Mouse (Mus musculus) neural tube, embryonic 12.5 days (tissue): ENCODE measurements around the gene Abcc3. TPM values are rescaled to one million over a fixed set of nuclear protein-coding genes. Genes with fewer than 3 reads are reported as not detected.

ENCODE experiments used
- ATAC-seq: fragments of 200-750 bp; cut with Nextera tagmentation; 2 replicates; pipeline ENCODE4 v1.8.0; 2017; ENCODE audit warnings: low read depth, mild to moderate bottlenecking, moderate TSS enrichment, moderate library complexity; ENCODE audit not compliant: low FRiP score
- H3K27ac ChIP-seq: fragments of 300-500 bp; sonication (generic); 2 replicates; pipeline ENCODE4 v1.5.1; 2016
- H3K27me3 ChIP-seq: fragments of 300-500 bp; sonication (generic); replicated peaks from 2 replicates; pipeline ENCODE4 v1.6.1; 2016; ENCODE audit warnings: mild to moderate bottlenecking
- H3K36me3 ChIP-seq: fragments of 300-500 bp; sonication (generic); 2 replicates; pipeline ENCODE4 v1.6.1; 2016; ENCODE audit warnings: mild to moderate bottlenecking
- H3K4me1 ChIP-seq: fragments of 300-500 bp; sonication (generic); 2 replicates; pipeline ENCODE4 v1.6.1; 2016
- H3K4me2 ChIP-seq: fragments of 300-500 bp; sonication (generic); replicated peaks from 2 replicates; pipeline ENCODE4 v1.6.1; 2016; ENCODE audit warnings: mild to moderate bottlenecking
- H3K4me3 ChIP-seq: fragments of 300-500 bp; sonication (generic); 2 replicates; pipeline ENCODE4 v1.5.1; 2016
- H3K9ac ChIP-seq: fragments of 300-500 bp; sonication (generic); 2 replicates; pipeline ENCODE4 v1.6.1; 2016; ENCODE audit warnings: mild to moderate bottlenecking
- H3K9me3 ChIP-seq: fragments of 300-500 bp; sonication (generic); 2 replicates; pipeline ENCODE4 v1.6.1; 2016; ENCODE audit warnings: mild to moderate bottlenecking
- WGBS: fragments of 180-500 bp; shearing (Covaris S2); methylation state at CpG from one replicate; pipeline ENCODE4 v1.1.7; 2016; 5-methylcytosine and 5-hydroxymethylcytosine counted together
- polyA plus RNA-seq: library from polyadenylated mRNA; unstranded; fragments of >200 nt; fragmentation: Nextera tagmentation; extraction: Ambion mirVana; gene quantifications from 2 replicates; pipeline ENCODE4 v1.2.1, GENCODE M21; 2016

Gene Abcc3
- polyA plus RNA-seq, 1 experiment from 2014 or later, result 0.52 TPM

DNA sequence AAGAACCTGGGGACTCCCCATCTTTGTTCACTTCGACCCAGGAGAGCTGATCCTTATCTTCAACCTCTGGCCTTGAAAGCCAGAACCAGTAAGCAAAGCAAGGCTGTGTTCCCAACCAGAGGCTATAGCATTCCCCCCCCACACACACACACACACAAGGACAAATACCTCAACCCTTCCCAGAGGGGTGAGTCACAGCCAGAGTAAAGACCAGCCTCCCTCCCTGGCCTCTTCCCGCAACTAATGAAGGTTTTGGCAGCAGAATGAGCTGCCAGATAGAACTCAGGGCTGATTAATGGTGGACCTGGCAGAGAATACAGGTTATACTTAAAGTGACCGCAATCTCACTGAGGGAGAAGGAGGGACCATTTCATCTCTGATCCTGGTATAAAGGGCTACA lies 46.2 kb downstream of the Abcc3 start:
- Histone ChIP-seq H3K27me3 (no peaks in the 10 kb centered on the region; the same call in 1 of the 2 replicates), H3K36me3 (no peaks in the 10 kb centered on the region), H3K4me3 (no peak overlapping the region), H3K9ac (no peak overlapping the region), H3K4me1 (peaks cover 26% of the 10 kb centered on the region), H3K4me2 (no peak overlapping the region), H3K9me3 (no peaks in the 10 kb centered on the region), H3K27ac (no peak overlapping the region)
- no peak for ATAC-seq
- WGBS, result 78% methylated on average over 3 of the region's 3 CpGs

DNA sequence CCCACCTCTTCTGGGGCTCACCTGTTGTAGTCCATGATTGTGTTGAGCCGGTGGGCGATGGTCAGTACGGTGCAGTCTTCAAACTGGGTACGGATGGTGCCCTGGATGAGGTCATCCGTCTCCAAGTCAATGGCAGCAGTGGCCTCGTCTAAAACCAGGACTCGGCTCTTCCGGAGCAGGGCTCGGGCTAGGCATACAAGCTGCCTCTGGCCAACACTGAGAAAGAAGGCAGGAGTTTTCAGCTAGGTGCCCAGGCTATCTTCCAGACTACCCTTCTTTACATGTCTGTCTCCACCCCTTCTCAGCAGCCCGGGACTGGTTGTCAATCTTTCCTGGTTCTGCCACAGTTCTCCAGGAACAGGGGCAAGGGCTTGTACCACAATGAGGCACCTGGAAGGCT lies 46.9 kb downstream of the Abcc3 start:
- Histone ChIP-seq H3K9me3 (no peaks in the 10 kb centered on the region), H3K4me2 (no peak overlapping the region), H3K4me1 (peaks cover 31% of the 10 kb centered on the region), H3K36me3 (no peaks in the 10 kb centered on the region), H3K27me3 (no peaks in the 10 kb centered on the region; the same call in 1 of the 2 replicates), H3K9ac (no peak overlapping the region), H3K4me3 (no peak overlapping the region), H3K27ac (no peak overlapping the region)
- 87% methylated on average over 10 of the region's 10 CpGs for WGBS
- ATAC-seq, result no peak

DNA sequence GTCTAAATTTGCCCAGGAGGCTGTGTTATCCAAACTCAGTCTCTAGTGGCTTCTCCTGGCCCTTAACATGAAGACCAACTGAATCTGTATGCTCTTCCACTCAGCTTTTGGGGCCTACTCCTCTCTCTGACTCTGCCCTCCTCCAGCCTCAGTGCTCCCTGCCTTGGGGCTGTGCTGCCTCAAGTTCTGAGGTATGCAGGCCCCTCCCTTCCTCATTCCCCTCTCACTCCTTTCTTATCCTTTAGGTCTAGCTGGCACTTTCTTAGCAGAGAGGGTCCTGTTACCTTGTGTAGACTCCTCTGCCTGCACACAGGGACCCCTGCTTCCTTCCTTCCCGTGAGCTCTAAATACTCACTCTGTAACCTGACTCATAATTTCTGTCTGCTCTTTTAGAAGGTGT lies 48.3 kb downstream of the Abcc3 start:
- H3K27ac ChIP-seq, result no peak overlapping the region
- no peak overlapping the region for H3K4me2 ChIP-seq
- no peaks in the 10 kb centered on the region; the same call in 1 of the 2 replicates for H3K27me3 ChIP-seq
- peaks cover 35% of the 10 kb centered on the region for H3K4me1 ChIP-seq
- WGBS, result 66% methylated on average over 1 of the region's 1 CpGs
- H3K36me3 ChIP-seq, result peaks cover 5% of the 10 kb centered on the region
- no peaks in the 10 kb centered on the region for H3K9me3 ChIP-seq
- no peak overlapping the region for H3K9ac ChIP-seq
- ATAC-seq, result no peak
- H3K4me3 ChIP-seq, result no peak overlapping the region

DNA sequence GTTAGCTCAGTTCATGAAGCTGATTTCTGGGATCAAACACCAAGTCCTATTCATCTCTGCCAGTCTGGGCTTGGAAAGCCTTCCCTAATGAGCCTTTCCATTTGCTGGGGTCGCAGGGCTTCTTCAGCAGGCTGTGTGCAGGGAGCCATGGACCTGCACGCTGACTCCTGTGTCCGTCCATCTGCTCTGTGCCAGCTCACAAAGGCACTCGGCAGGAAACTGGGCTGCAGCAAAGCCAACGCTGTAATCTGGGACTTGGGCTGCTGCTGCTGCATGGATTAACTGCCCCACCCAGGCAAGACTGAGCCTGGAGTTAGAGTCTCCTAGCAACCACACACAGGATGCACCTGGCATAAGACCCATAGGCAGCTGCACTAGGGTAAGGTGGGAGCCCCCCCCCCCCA lies 48.8 kb downstream of the Abcc3 start:
- Histone ChIP-seq H3K4me3 (no peak overlapping the region), H3K9ac (no peak overlapping the region), H3K27me3 (no peaks in the 10 kb centered on the region; the same call in 1 of the 2 replicates), H3K9me3 (no peaks in the 10 kb centered on the region), H3K4me2 (no peak overlapping the region), H3K36me3 (peaks cover 10% of the 10 kb centered on the region), H3K27ac (0 out of 2 replicates have a peak overlapping the region, but pooled peaks have one; percentile 26), H3K4me1 (peaks cover 35% of the 10 kb centered on the region)
- 14% methylated on average over 5 of the region's 5 CpGs for WGBS
- ATAC-seq, result peak; percentile 35; the same call in 1 of the 2 replicates

DNA sequence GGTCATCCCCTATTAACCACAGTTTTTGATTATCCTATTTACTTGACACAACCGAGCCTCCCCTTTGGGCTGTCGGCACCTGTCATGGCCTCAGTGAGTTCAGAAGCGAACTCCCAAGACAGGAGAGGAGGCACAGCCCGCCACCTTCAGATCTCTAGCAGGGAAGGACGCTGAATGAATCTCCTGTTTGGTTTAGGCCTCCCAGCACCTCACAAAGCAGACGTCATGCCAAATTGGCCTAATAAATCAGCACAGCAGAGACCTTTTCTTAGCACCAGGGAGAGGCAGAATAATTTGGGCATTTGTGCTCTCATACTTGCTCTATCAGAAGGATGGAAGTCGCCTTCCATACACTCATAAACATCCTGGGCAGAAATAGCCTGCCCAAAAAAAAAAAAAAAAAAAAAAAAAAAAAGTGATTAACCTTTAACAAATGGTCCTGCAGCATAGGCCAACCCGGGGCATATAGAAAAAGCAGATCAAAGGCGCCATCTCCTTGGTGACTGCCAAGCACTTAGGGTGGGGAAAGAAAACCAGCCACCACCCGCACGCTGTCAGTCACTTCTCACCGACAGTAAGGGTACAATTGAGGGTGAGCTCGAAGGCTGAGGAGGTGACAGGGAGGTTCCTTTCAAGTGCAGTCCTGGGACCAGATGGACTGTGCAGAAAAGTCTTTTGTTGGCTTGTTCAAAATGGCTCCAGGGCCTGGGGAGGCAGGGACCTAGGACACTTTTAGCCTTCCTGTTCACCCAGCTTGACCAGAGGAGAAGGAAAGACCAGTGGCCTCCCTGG lies 50.5 kb downstream of the Abcc3 start:
- WGBS, result 7% methylated on average over 13 of the region's 13 CpGs
- Histone ChIP-seq H3K27ac (no peak overlapping the region), H3K4me1 (peaks cover 35% of the 10 kb centered on the region), H3K4me2 (peak overlapping the region; percentile 15), H3K9ac (0 out of 2 replicates have a peak overlapping the region, but pooled peaks have one; percentile 5), H3K27me3 (no peaks in the 10 kb centered on the region; the same call in 1 of the 2 replicates), H3K36me3 (peaks cover 24% of the 10 kb centered on the region), H3K4me3 (no peak overlapping the region), H3K9me3 (no peaks in the 10 kb centered on the region)
- 0 out of 2 replicates have a peak, but pooled peaks have one; percentile 34 for ATAC-seq

DNA sequence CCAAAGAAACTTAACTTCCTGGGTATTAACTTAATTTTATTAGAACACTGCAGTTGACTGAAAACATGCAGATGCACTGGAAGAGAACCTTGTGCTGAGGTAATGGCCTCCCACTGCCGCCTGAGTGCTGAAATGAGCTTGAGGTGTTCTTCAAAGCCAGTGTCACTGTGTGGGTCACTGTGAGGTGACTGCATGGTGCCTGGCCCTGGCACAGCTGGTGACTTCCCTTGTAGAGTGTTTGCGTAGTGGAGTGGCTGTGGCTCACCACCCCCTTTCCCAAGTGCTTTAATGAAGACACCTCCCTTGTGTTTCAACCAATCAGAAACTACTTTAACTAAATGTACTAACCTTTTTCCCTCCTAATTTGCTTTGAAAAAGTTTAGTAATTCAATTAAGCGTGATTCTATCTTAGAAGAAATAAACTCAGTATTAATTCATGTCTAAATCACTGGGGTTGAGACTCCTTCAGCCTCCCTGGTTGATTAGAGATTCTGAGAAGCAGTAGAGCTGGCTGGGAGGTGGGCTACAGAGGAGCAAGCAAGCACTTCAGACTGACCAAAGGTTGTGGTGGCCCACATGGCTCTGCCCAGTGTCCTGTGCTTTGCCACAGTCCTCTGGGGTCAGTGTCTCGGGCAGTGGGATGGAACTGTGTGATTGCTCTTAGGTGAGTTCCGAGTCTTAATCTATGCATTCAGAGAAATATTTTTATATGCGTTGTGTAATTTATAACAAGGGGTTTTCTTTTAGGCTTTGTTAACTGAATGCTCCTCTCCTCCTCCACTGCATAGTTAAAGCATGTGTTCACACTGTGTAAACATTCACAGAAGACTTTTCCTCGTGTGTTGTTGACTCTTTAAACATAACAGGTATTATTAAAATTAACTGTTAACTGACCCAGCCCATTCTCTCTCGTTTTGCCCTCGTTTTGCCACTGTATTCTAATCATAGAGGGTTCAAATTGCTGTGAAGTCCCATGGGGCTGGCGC lies 51.6 kb downstream of the Abcc3 start:
- no peak for ATAC-seq
- WGBS, result 55% methylated on average over 10 of the region's 10 CpGs
- Histone ChIP-seq H3K36me3 (peaks cover 29% of the 10 kb centered on the region), H3K9ac (0 out of 2 replicates have a peak overlapping the region, but pooled peaks have one; percentile 5), H3K27ac (no peak overlapping the region), H3K4me3 (no peak overlapping the region), H3K27me3 (no peaks in the 10 kb centered on the region; the same call in 1 of the 2 replicates), H3K9me3 (no peaks in the 10 kb centered on the region), H3K4me2 (peak overlapping the region; percentile 15; the same call in 1 of the 2 replicates), H3K4me1 (peaks cover 35% of the 10 kb centered on the region)

DNA sequence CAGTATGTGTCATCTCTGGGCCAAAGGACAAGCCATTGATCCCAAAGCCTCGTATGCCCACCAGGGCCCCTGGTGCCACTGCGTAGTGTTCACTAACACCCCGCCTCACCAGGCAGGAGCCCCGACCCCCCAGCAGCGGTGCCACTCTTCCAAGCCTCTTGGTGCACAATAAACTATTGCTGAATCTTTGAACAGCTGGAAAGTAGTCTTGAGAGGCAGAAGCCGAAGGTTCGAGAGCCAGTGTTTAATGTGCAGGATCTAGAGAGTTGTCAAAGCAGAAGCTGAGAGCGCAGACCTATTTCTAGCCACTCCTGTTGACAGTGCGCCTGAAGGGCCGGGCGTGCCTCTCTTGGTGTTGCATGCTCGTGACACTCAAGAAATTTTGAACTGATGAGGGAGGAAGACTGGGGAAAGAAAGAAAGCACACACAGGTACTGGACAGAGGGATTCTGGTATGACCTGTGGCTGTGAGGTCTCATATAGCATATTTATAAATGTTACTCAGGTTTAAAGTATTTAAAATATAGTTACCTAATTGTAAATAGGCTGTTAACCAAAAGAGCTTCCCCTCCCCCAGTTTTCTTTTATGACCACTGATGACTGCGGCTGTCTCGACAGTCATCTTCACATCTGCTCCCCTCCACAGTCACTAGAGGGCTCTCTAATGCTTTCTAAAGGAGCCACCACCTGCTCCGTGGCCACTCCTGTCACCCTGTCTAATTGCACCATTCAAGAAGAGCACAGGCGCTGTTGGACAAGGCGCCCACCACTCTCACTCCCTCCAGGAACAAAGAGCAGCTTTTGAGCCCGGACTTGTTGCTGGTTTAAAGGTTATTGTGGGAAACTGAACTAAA lies 52.8 kb downstream of the Abcc3 start:
- 56% methylated on average over 18 of the region's 18 CpGs for WGBS
- H3K27ac ChIP-seq, result no peak overlapping the region
- H3K27me3 ChIP-seq, result no peaks in the 10 kb centered on the region; the same call in 1 of the 2 replicates
- ATAC-seq, result peak; percentile 82
- H3K36me3 ChIP-seq, result peaks cover 38% of the 10 kb centered on the region
- H3K9ac ChIP-seq, result no peak overlapping the region
- H3K4me2 ChIP-seq, result no peak overlapping the region
- H3K9me3 ChIP-seq, result no peaks in the 10 kb centered on the region
- H3K4me1 ChIP-seq, result peaks cover 35% of the 10 kb centered on the region
- H3K4me3 ChIP-seq, result no peak overlapping the region

DNA sequence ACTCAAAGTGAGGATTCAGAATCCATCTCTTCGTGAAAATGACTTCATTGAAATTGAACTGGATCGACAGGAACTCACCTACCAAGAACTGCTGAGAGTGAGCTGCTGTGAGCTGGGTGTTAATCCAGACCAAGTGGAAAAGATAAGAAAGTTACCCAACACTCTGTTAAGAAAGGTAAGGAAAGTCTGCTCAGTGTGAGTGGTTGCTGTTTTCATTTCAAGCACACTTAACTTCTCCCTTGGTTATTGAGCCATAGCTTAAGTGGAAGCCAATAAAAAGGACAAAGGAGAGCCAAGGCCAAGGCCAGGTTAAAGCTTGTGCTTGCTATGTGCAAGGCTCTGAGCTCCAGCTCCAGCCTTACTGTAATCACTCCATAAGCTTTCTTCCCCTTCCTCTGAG lies 54.5 kb downstream of the Abcc3 start:
- no peak for ATAC-seq
- 89% methylated on average over 2 of the region's 2 CpGs for WGBS
- no peaks in the 10 kb centered on the region for H3K27me3 ChIP-seq
- no peaks in the 10 kb centered on the region for H3K9me3 ChIP-seq
- H3K4me2 ChIP-seq, result no peak overlapping the region
- H3K27ac ChIP-seq, result no peak overlapping the region
- peaks cover 44% of the 10 kb centered on the region for H3K36me3 ChIP-seq
- H3K9ac ChIP-seq, result no peak overlapping the region
- peaks cover 24% of the 10 kb centered on the region for H3K4me1 ChIP-seq
- H3K4me3 ChIP-seq, result no peak overlapping the region

DNA sequence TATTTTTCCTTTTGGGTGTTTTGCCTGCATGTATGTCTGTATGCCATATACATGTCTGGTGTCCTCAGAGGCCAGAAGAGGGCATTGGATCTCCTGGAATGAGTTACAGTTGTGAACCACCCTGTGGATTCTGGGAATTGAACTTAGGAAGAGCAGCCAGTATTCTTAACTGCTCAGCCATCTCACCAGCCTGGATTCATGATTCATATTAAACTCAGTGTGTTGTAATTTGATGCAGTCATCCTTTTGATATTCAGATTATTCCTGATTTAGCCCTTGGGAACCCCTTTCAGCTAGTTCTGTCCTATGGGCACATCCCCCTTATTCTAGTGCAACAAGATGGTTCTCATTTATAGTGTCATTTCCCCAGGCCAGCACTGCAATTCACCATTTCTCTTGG lies 56.2 kb downstream of the Abcc3 start:
- ATAC-seq, result no peak
- Histone ChIP-seq H3K4me3 (no peak overlapping the region), H3K36me3 (peaks cover 44% of the 10 kb centered on the region), H3K4me2 (no peak overlapping the region), H3K9ac (no peak overlapping the region), H3K27ac (no peak overlapping the region), H3K27me3 (no peaks in the 10 kb centered on the region), H3K4me1 (peaks cover 9% of the 10 kb centered on the region), H3K9me3 (no peaks in the 10 kb centered on the region)

DNA sequence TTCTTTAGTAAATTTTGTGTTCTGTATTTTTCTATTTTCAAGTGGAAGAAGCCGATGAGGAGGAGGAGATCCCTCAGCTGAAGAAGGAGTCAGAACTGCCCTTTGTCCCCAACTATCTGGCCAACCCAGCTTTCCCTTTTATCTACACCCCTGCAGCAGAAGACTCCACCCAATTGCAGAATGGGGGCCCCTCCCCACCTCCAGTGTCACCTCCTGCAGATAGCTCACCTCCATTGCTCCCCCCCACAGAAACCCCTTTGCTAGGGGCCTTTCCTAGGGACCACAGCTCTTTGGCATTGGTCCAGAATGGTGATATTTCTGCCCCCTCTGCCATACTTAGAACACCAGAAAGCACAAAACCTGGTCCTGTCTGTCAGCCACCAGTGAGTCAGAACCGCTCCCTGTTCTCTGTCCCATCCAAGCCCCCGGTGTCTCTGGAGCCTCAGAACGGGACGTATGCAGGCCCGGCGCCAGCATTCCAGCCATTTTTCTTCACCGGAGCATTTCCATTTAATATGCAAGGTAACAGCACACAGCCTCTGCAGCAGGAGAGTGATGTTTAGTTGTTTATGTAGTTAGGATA lies 58.3 kb downstream of the Abcc3 start:
- Histone ChIP-seq H3K4me2 (no peak overlapping the region), H3K9me3 (no peaks in the 10 kb centered on the region), H3K4me1 (0 out of 2 replicates have a peak, but pooled peaks cover 8% of the 10 kb centered on the region), H3K4me3 (no peak overlapping the region), H3K9ac (no peak overlapping the region), H3K27me3 (no peaks in the 10 kb centered on the region), H3K27ac (no peak overlapping the region), H3K36me3 (peaks cover 40% of the 10 kb centered on the region)
- WGBS, result 89% methylated on average over 8 of the region's 8 CpGs
- no peak for ATAC-seq

DNA sequence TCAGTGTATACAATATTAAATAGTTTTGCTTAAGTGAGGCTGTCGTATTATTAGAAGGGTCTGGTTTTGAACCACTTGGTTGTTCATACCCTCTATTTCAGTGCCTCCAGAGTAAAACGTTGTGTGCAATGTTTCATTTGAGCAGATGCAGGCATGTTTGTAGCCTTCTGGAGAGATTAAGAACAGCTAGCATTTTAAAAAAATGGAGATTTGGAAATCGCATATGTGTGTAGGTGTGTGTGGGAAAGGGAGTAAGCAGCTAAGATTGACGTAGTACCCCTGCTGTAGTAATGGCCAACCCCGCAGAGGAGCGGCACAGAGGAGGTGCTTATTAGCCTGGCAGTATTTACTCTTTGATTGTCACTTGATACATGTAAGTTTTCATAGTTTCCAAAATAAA lies 60.1 kb downstream of the Abcc3 start:
- Histone ChIP-seq H3K27me3 (no peaks in the 10 kb centered on the region), H3K36me3 (peaks cover 22% of the 10 kb centered on the region), H3K4me3 (no peak overlapping the region), H3K4me1 (peaks cover 15% of the 10 kb centered on the region; the same call in 1 of the 2 replicates), H3K4me2 (no peak overlapping the region), H3K9me3 (no peaks in the 10 kb centered on the region), H3K9ac (no peak overlapping the region), H3K27ac (no peak overlapping the region)
- ATAC-seq, result no peak
- 96% methylated on average over 6 of the region's 6 CpGs for WGBS
